Mouse (Mus musculus) ZHBTc4 (cell line): ENCODE results near the gene Pfdn5.
A peak's percentile ranks its signal among the peaks of the same experiment; 100 is the strongest.

Experiments
- DNase-seq: peaks from one replicate; pipeline ENCODE4 v3.0.0-alpha.2; 2011; ENCODE audit warnings: low read depth, low spot score

Gene Pfdn5

DNA sequence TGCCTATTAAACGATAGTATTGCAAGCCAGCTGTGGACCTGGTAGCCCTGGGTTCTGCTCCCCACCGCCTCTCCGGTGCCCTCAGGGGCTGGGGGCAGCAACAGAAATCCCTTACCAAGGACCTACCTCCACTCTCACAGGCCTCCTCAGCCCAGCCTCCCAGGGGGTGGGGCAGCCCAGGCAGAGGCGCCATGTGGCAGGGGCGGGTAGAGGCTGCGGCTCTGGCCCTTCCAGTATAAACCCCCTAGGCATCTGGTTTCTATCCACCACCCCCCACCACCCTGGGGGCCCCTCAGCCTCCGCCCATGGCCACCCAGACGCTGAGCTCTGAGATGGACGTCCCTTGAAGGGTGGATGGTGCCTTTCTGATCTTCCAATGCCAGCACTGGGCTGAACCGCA, 44.8 kb downstream of the Pfdn5 start:
- DNase-seq, result peak; percentile 35

DNA sequence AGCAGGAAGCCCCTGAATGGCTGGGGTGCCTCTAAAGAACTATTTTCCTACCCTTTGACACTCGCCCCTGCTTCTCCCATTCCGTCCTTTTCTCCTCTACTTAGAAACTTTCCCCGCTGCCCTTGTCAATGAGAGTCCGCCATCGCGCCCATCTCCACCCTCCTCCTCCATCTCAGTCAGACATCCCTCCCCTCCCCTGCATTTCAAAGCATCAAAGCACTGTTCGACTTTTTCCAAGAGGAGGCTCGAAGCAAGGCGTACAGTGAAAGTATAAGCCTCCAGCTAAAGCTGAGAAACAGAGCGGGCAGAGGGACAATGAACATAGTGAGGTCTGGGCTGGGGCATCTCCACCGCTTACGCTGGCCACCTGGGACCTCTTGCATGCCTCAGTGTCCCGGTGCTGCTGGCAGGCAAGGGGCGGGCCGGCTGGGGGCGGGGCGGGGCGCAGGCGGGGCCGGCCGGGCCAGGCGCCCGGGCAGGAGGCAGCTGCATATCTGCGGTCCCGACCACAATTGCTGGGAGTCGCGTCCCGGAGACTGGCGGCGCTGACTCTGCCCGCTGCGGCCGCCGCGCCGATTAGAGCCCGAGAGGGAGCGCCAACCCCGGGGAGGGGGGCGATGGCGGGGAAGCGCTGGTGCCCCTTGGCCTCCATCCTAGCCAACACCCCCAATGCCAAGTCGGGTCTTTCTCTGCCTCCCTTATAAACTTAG, 50.7 kb downstream of the Pfdn5 start:
- DNase-seq, result peak; percentile 72

DNA sequence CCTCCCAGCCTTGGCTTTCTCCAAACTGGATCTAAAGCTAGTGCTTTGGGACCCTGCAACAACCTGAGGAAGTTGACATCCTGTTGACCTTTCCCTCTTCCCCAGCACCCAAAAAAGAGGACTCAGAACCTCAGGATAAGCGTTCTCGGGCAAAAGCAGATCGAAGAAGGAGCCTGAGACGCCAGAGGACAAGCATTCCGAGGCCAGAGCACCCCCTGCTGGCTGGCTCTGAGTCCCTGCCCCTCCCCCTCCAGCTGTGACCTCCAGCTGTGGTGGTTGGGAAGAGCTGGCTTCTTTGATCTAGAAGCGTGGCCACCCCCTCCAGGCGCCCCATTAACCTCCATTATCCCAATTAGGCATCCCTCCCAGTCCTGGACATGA, 51.2 kb downstream of the Pfdn5 start:
- peak; percentile 94 for DNase-seq

DNA sequence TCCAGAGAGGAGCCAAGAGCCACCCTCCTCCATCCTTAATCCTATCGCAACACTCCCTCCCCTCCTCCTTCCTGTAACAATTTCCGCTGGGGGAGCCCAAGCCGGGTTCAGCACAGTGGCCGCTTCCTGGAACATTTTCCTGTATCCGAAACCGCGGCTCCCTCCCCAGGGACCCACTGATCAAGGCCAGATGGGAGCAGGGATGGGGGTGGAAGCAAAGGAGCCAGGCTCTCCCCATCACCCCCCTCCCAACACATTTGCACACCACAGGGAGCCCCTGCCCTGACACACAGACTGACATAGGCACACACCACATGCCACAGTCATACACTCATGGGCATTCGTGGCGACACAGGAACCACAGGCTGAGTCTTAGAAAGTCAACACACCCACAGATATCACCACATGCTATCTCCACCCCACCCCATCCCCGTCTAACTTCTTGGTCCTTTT, 51.9 kb downstream of the Pfdn5 start:
- peak; percentile 37 for DNase-seq
